Mouse (Mus musculus) lung, embryonic 15.5 days (tissue): ENCODE measurements around the gene Btbd19. TPM values are rescaled to one million over a fixed set of nuclear protein-coding genes. Genes with fewer than 3 reads are reported as not detected.
A peak's percentile ranks its signal among the peaks of the same experiment; 100 is the strongest.

Experiments
- ATAC-seq: fragments of 200-750 bp; cut with Nextera tagmentation; 2 replicates; pipeline ENCODE4 v1.8.0; 2017; ENCODE audit warnings: moderate number of reproducible peaks, borderline replicate concordance; ENCODE audit not compliant: low FRiP score, low TSS enrichment; ENCODE audit errors: extremely low read depth
- H3K27ac ChIP-seq: fragments of 300-500 bp; sonication (generic); 2 replicates; pipeline ENCODE4 v1.5.1; 2015; ENCODE audit warnings: moderate library complexity, mild to moderate bottlenecking, inconsistent platforms
- H3K27me3 ChIP-seq: fragments of 300-500 bp; sonication (generic); 2 replicates; pipeline ENCODE4 v1.6.1; 2015; ENCODE audit warnings: inconsistent platforms
- H3K36me3 ChIP-seq: fragments of 300-500 bp; sonication (generic); 2 replicates; pipeline ENCODE4 v1.6.1; 2015; ENCODE audit warnings: inconsistent platforms
- H3K4me1 ChIP-seq: fragments of 300-500 bp; sonication (generic); 2 replicates; pipeline ENCODE4 v1.6.1; 2015; ENCODE audit warnings: inconsistent platforms
- H3K4me2 ChIP-seq: fragments of 300-500 bp; sonication (generic); 2 replicates; pipeline ENCODE4 v1.6.1; 2015; ENCODE audit warnings: inconsistent platforms, mild to moderate bottlenecking, moderate library complexity
- H3K4me3 ChIP-seq: fragments of 300-500 bp; sonication (generic); 2 replicates; pipeline ENCODE4 v1.5.1; 2015; ENCODE audit warnings: mild to moderate bottlenecking, inconsistent platforms
- H3K9ac ChIP-seq: fragments of 300-500 bp; sonication (generic); 2 replicates; pipeline ENCODE4 v1.6.1; 2015; ENCODE audit warnings: inconsistent platforms
- H3K9me3 ChIP-seq: fragments of 300-500 bp; sonication (generic); 2 replicates; pipeline ENCODE4 v1.6.1; 2016; ENCODE audit warnings: inconsistent platforms
- WGBS: fragments of 180-500 bp; shearing (Covaris S2); methylation state at CpG from one replicate; pipeline ENCODE4 v1.1.7; 2015; 5-methylcytosine and 5-hydroxymethylcytosine counted together
- polyA plus RNA-seq: library from polyadenylated mRNA; unstranded; fragments of >200 nt; fragmentation: Nextera tagmentation; extraction: Ambion mirVana; gene quantifications from 2 replicates; pipeline ENCODE4 v1.2.1, GENCODE M21; 2015

The Btbd19 gene
- polyA plus RNA-seq, 1 experiment from 2014 or later, result 6.8 TPM

DNA sequence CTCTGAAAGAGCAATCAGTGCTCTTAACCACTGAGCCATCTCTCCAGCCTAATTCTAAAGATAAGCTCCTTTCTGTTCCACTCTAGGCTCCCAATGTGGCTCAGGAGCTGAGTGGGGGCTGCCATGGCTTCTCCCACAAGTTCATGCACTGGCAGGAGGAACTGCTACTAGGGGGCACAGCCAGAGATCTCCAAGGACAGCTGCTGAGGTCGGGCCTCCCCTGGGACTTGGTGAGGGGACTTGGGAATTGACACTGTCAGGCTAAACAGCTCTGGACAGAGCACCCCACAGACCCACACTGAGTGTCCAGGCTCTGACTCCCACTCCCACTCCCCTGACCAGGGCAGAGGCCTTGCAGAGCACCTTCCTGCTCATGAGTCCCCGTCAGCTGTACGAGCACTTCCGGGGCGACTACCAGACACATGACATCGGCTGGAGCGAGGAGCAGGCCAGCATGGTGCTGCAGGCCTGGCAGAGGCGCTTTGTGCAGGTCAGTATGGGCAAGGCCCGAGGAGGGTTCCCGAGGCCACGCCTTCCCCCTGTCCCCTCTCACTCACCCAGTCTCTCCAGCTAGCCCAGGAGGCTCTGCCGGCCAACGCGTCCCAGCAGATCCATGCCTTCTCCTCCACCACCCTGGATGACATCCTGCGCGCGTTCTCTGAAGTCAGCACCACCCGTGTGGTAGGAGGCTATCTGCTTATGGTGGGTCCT is 17.6 kb downstream of the Btbd19 start:
- no peak for ATAC-seq
- H3K36me3 ChIP-seq, result peaks cover 27% of the 10 kb centered on the region; the same call in 1 of the 2 replicates
- WGBS, result 88% methylated on average over 18 of the region's 18 CpGs
- peaks cover 10% of the 10 kb centered on the region for H3K4me1 ChIP-seq
- H3K4me2 ChIP-seq, result no peak overlapping the region
- H3K4me3 ChIP-seq, result no peak overlapping the region
- H3K27ac ChIP-seq, result no peak overlapping the region
- no peaks in the 10 kb centered on the region for H3K9me3 ChIP-seq
- no peaks in the 10 kb centered on the region for H3K27me3 ChIP-seq
- H3K9ac ChIP-seq, result no peak overlapping the region

DNA sequence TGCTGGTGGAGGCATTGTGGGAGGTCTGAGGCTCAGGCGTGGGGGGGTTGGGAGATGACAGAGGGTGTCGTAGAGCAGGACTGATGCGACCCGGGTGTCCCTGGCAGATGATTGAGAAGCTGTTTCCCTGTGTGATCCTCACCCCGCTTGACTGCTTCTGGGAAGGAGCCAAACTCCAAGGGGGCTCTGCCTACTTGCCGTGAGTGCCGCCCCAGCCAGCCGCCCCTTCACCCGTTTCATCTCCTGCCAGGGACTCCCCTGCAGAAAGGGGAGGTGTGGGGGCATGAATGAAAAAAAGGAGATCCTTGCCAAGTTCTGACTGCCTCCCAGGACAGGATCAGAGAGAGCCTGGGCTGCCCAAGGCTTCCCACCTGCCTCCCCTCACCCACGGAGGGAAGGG is 20.4 kb downstream of the Btbd19 start:
- no peak overlapping the region for H3K9ac ChIP-seq
- ATAC-seq, result no peak
- H3K27me3 ChIP-seq, result no peaks in the 10 kb centered on the region
- H3K4me3 ChIP-seq, result no peak overlapping the region
- H3K4me1 ChIP-seq, result peaks cover 10% of the 10 kb centered on the region
- 43% methylated on average over 10 of the region's 10 CpGs for WGBS
- no peak overlapping the region for H3K27ac ChIP-seq
- peaks cover 20% of the 10 kb centered on the region; the same call in 1 of the 2 replicates for H3K36me3 ChIP-seq
- H3K4me2 ChIP-seq, result no peak overlapping the region
- H3K9me3 ChIP-seq, result no peaks in the 10 kb centered on the region

DNA sequence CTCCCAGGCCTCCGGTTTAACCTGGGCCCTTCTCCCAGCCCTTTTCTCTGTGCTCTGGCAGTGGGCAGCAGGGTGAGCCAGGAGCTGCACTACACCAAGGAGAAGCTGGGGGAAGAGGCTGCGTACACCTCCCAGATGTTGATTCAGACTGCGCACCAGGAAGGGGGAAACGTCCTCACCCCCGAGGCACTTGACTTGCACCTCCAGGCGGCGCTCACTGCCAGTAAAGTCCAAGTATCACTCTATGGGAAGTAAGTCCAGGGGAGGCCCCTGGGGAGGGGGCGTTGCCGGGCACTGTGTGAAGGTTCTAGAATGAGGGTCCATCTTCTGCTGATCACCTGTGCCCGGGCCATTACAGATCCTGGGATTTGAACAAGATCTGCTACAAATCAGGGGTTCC is 20.9 kb downstream of the Btbd19 start:
- ATAC-seq, result no peak
- 62% methylated on average over 10 of the region's 10 CpGs for WGBS
- no peaks in the 10 kb centered on the region for H3K9me3 ChIP-seq

DNA sequence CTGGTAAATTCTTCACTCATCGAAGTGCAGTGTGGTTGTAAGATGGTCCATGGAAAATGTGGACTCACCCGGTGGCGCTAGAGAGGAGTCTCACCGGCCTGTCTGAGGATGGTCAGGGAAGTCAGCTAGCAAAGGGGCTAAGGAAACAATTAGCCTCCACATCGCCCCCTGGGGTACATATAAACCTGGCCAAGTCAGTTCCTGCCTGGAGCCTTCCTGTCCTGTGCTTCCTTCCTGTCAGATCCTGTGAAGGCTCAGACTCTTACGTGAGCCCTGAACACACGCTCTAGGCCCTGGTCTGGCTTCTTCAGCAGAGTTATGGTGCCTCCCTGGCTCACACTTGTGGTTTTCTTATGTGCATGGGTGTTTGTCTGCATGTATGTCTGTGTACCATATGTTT is 24.3 kb downstream of the Btbd19 start:
- Histone ChIP-seq H3K9ac (no peak overlapping the region), H3K27ac (no peak overlapping the region), H3K4me1 (peaks cover 38% of the 10 kb centered on the region), H3K36me3 (0 out of 2 replicates have a peak, but pooled peaks cover 6% of the 10 kb centered on the region), H3K27me3 (no peaks in the 10 kb centered on the region), H3K4me2 (no peak overlapping the region), H3K9me3 (no peaks in the 10 kb centered on the region), H3K4me3 (no peak overlapping the region)
- ATAC-seq, result no peak
- WGBS, result 42% methylated on average over 7 of the region's 7 CpGs

More for the DNA sequence above, 20.9 kb downstream of the Btbd19 start:
- Histone ChIP-seq H3K9ac (no peak overlapping the region), H3K4me1 (peaks cover 10% of the 10 kb centered on the region), H3K36me3 (peaks cover 16% of the 10 kb centered on the region; the same call in 1 of the 2 replicates), H3K4me2 (no peak overlapping the region), H3K27me3 (no peaks in the 10 kb centered on the region), H3K27ac (no peak overlapping the region), H3K4me3 (no peak overlapping the region)

DNA sequence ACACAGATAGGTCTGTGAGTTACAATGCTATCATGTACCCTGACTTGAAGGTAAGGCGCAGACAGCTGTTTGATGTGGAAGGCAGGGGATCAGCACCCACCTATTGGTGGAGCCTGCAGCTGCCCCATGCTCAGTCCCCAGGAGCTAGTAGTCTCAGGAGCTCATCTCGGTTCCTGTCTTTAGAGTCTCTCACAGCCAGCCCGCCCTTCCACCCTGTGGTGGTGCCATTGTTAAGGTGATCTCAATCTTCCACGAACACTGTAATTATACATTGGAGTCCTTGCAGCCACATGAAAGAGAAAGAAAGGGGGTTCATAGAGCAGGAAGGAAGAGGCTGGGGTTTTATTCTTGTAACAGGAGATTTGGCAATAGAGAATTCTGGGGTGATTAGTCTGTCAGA is 25.5 kb downstream of the Btbd19 start:
- Histone ChIP-seq H3K4me3 (no peak overlapping the region), H3K9me3 (no peaks in the 10 kb centered on the region), H3K4me1 (peaks cover 41% of the 10 kb centered on the region), H3K27ac (no peak overlapping the region), H3K27me3 (no peaks in the 10 kb centered on the region), H3K36me3 (0 out of 2 replicates have a peak, but pooled peaks cover 3% of the 10 kb centered on the region), H3K4me2 (no peak overlapping the region), H3K9ac (no peak overlapping the region)
- ATAC-seq, result no peak
- 77% methylated on average over 4 of the region's 4 CpGs for WGBS

DNA sequence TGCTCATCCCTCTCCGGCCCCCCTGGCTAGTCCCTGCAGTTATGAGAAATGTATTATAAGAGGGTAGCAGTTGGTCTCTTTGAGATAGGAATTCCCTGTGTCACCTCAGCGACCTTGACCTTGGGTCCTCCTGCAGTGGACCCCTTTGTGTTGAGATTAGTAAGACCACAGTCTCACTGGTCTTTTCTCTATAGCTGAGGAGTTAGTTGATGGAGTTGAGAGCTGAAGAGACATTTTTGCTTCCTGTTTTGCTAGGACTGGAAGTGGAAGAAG is 26.8 kb downstream of the Btbd19 start:
- 65% methylated on average over 2 of the region's 2 CpGs for WGBS
- 0 out of 2 replicates have a peak, but pooled peaks cover 3% of the 10 kb centered on the region for H3K36me3 ChIP-seq
- peak overlapping the region; percentile 93 for H3K4me2 ChIP-seq
- no peak overlapping the region for H3K4me3 ChIP-seq
- H3K9ac ChIP-seq, result no peak overlapping the region
- ATAC-seq, result no peak
- H3K27me3 ChIP-seq, result no peaks in the 10 kb centered on the region
- H3K4me1 ChIP-seq, result peaks cover 39% of the 10 kb centered on the region
- no peaks in the 10 kb centered on the region for H3K9me3 ChIP-seq
- H3K27ac ChIP-seq, result peak overlapping the region; percentile 55

DNA sequence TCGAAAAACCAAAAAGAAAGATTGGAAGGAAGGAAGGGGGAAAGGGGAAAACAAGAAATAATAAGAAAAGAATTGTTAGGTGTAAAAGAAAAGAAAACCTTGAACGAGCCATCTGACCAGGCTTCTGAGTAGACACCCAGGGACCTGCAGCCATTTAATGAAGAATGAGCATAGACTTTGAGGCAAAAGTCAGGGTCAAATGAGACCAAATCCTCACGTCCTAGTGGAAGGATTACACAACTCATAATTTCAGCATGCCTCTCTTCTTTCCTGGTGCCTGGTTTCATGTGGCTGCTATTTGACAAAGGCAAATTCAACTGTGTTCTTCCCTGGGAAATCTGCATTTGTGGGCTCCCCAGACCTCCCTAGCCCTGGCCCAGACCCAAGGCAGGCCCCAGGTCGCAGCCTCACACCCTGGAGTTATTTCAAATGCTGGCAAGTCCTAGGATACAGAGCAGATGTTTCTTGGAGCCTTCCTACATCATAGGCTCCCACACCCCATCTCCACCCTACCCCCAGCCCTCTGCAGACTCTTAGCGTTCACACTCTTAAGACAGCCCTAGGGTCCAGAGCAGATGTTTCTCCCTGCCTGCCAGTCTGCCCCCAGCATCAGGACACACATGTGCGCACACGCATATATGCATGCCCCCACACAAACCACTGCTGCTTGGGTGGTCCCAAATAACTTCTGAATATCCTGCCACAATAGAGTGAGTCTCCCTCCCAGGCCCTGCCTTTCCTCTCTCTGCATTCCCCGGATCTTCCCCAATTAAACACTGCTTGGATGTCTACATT is 27.4 kb downstream of the Btbd19 start:
- peak; percentile 79 for ATAC-seq
- WGBS, result 42% methylated on average over 8 of the region's 8 CpGs

DNA sequence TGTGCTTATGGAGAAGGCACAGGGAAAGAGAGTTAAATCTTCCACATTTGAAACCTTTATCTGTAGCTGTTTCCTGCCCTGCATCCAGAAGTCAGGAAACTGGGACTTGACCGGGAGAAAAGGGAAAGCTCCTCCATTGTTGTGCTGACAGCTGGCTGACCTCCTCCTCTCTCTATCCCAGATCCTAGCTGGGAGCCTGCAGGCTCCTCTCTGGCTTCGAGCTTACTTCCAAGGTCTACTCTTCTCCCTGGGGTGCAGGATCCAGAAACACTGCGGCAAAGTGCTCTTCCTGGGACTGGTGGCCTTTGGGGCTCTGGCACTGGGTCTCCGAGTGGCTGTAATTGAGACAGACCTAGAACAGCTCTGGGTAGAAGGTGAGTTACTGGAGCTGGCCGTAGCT is 28.9 kb downstream of the Btbd19 start:
- no peak for ATAC-seq
- H3K27ac ChIP-seq, result peak overlapping the region; percentile 55
- 8% methylated on average over 5 of the region's 5 CpGs for WGBS

More for the DNA sequence above, 27.4 kb downstream of the Btbd19 start:
- Histone ChIP-seq H3K4me3 (peak overlapping the region; percentile 58), H3K27me3 (no peaks in the 10 kb centered on the region), H3K9ac (no peak overlapping the region), H3K36me3 (0 out of 2 replicates have a peak, but pooled peaks cover 3% of the 10 kb centered on the region), H3K4me1 (peaks cover 39% of the 10 kb centered on the region), H3K27ac (peak overlapping the region; percentile 55), H3K4me2 (peak overlapping the region; percentile 93), H3K9me3 (no peaks in the 10 kb centered on the region)

DNA sequence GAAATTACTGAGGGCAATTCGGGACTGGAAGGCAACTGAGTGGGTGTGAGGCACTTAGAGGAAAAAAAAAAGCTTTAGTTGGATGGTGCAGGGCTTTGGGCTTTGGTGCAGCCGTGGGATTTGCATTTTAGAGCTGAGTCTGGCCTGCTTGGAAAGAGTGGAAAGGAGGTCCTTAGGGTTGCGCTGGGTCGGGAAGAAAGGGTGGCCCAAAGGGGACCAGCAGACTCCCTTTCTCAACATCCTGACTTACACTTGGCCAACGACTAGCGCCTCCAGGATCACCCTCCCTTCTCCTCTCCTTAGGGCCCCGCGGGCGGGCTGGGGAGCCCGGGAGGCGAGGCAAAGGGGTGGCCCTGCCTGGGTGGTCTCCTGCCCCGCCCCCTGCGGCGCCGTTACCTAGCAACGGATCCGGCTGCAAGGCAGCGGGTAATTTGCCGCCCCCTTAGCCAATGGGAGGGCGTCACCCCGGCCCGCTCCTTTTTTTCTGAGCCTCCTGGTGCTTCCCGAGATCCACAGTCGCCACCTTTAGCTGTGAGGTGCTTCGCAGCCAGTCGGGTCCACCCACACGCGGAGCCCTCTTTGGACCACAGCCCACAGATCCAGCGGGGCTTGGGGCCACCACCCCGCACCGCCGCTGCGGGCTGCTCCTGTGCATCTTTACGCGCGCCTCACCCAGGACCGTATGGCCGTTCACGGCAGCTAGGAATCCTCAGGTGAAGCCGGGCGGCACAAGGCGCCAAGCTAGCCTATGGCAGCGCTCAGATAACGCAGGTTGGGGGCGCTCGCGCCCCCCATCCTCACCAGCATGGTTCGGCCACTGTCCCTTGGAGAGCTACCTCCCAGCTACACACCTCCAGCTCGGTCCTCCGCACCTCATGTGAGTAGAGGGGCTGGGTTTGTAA is 29.7 kb downstream of the Btbd19 start, which contains the start of gene Ptch2:
TSS of gene Ptch2 (plus strand) at position 525 of the 902 bp plus-strand sequence.
- Histone ChIP-seq H3K4me1 (peaks cover 39% of the 10 kb centered on the region), H3K36me3 (0 out of 2 replicates have a peak, but pooled peaks cover 3% of the 10 kb centered on the region), H3K9ac (peak within 1 kb of the TSS; percentile 42), H3K27ac (peak within 1 kb of the TSS; percentile 84), H3K27me3 (no peaks in the 10 kb centered on the region), H3K4me3 (peak within 1 kb of the TSS; percentile 58), H3K4me2 (peak within 1 kb of the TSS; percentile 93), H3K9me3 (no peaks in the 10 kb centered on the region)
- WGBS, result under 1% methylated on average over 47 of the region's 50 CpGs
- peak; percentile 86 for ATAC-seq

More for the DNA sequence above, 28.9 kb downstream of the Btbd19 start:
- Histone ChIP-seq H3K4me1 (peaks cover 39% of the 10 kb centered on the region), H3K27me3 (no peaks in the 10 kb centered on the region), H3K4me3 (peak overlapping the region; percentile 58), H3K9ac (peak overlapping the region; percentile 42), H3K9me3 (no peaks in the 10 kb centered on the region), H3K4me2 (peak overlapping the region; percentile 93), H3K36me3 (0 out of 2 replicates have a peak, but pooled peaks cover 3% of the 10 kb centered on the region)

DNA sequence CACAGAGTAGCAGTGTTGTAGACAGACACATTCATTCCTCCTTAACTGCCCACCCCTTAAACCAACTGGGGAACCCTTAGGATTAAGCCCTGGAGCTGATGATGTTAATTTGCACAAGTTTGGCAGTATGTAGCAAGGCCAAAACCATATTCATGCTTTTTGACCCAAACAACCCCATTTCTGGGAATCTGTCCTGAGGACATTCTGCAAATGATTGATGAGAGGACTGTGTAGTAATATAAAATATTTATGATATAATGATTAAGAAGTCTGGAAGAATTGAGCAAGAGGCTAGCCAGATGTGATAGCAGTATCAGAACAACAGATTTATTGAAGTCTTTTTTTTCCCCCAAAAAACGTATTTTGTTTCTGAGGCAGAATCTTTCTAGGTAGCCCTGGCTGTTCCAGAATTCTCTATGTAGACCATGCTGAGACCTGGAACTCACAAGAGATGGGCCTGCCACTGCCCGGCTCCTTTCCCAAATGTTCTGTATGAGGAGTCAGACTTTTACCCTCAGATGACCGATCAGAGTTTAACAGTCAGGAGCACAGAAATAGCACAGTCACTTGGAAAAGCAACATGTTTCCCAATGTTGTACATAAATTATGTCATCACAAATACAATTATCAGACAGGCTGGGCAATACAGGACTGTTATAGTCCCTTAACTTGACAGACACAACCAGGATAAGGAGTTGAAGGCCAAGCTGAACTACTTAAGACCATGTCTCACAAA is 30.7 kb downstream of the Btbd19 start:
- ATAC-seq, result no peak
- H3K9me3 ChIP-seq, result no peaks in the 10 kb centered on the region
- H3K27me3 ChIP-seq, result no peaks in the 10 kb centered on the region
- H3K4me1 ChIP-seq, result peaks cover 43% of the 10 kb centered on the region
- 52% methylated on average over 3 of the region's 3 CpGs for WGBS
- peak overlapping the region; percentile 93; the same call in 1 of the 2 replicates for H3K4me2 ChIP-seq
- H3K36me3 ChIP-seq, result no peaks in the 10 kb centered on the region
- H3K9ac ChIP-seq, result no peak overlapping the region
- peak overlapping the region; percentile 84 for H3K27ac ChIP-seq
- H3K4me3 ChIP-seq, result no peak overlapping the region

DNA sequence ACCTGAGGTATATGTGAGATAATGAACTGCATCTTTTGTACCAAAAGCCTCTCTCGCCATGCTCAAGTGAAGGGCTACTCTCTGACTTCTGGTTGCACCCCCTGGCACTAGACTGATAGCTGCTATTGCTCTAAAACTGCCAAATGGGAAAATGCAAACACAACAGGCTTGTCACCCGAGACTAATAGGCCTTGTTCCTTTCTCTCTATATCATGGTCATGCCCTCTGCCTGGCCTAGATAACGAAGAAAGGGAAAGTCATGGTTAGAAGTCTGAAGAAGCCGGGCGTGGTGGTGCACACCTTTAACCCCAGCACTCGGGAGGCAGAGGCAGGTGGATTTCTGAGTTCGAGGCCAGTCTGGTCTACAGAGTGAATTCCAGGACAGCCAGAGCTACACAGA is 34.9 kb downstream of the Btbd19 start:
- no peak overlapping the region for H3K4me2 ChIP-seq
- peaks cover 18% of the 10 kb centered on the region; the same call in 1 of the 2 replicates for H3K4me1 ChIP-seq
- no peaks in the 10 kb centered on the region for H3K9me3 ChIP-seq
- no peak overlapping the region for H3K4me3 ChIP-seq
- no peaks in the 10 kb centered on the region for H3K27me3 ChIP-seq
- peaks cover 6% of the 10 kb centered on the region; the same call in 1 of the 2 replicates for H3K36me3 ChIP-seq
- H3K9ac ChIP-seq, result no peak overlapping the region
- 67% methylated on average over 7 of the region's 7 CpGs for WGBS
- ATAC-seq, result no peak
- H3K27ac ChIP-seq, result no peak overlapping the region
